Mouse (Mus musculus): Measurements from ENCODE around the gene Epb41l4b.

Epb41l4b gene

DNA sequence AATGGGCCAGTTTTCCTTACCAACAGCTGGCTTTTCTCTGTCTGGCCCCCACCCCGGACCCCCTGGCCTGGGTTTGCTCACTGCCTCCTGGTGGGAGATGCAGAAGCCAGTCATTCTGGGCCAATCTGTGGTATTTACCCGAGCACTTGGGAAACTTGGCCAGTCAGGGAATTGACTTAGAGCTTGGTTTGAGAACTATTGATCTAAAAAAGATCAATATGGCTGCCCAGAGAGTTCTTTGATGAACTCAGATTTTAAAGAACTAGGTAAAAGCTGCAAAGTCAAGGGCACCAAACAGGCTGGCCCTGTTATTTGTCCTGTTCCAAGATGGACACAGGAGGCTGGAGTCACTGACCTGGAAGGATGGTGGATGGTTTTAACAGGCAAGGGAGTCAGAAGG, 84.6 kb downstream of the Epb41l4b start:
- DNase-seq: no peak

DNA sequence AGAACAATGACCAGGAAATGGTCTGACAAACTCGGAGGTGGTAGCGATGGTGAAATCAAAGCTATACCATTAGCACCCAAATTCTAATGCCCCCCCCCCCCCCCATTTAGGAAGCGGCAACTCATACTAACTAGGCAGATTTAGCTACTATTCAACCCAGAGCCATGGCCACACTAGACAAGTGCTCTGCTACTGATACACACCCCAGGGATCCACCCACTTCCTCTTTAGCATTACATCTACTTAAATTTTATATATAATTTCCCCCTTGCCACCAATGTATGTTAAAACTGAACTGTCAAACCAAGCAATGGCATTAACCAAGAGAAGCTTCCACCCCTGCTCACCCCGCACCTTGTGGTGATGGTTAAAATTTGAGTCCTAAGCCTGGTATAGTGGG, 85.6 kb downstream of the Epb41l4b start:
- DNase-seq: no peak

DNA sequence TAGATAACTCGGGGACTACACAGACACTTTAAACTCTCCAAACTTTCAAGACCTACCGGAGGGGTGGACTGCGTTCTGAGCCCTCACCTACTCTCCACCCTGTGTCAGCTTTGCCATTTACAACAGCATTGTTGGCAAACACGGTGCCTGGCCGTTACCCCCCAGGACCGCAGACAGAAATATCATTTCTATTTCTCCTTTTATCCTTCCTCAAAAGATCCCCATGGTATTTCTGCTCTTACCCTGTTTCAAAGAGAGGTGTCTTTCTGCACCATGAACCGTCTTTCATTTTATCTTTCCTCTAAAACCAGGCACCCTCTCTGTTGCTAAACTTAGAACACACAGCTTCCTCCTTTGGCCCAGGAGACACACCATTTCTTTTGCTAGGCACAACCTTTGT, 87.6 kb downstream of the Epb41l4b start:
- no peak for DNase-seq

DNA sequence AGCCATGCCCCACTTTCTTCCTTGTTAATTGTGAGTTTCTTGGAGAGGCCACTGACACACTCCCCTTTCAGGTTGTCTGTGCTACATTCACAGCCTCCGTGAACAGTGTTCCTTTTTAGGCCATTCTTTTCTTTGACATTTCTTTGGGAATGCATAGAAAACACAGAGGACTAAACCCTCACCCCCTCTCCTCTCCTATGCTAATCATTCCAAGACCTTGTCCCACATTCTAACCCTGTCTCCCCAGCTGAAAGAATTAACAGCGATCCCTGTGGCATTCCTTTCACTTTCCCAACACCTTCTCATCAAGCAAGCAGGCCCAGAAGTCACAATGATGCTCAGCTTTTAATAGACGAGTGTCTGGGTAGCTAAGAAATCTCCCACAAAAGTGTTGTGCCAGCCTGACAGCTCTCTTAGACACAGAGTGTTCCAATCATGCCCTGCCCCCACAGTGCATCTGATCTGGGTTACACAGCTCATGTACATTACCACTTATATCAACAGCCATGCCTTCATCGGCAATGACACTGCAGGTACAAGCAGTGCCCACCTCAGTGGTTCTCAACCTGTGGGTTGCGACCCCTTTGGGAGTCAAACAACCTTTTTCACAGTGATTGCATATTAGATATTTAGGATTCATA, 93.8 kb downstream of the Epb41l4b start:
- DNase-seq: no peak

DNA sequence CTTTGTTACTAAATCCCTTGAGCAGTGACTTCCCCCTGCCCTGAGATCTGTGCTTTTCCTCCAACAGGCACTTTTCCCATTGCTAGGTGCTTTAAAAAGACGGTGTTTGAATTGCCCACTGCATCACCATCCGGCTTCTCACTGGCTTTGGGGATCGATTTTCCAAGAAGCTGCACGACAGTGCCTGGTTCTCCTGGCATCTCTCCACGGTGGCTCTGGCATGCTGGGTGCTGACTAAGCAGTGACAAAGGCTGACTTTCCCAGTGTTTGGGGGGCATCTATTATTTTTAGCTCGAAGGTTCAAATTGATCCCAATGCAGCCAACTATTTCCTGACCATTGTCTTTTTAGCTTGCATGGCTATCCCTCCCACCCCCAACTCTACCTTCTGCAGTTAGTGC, 94.7 kb downstream of the Epb41l4b start:
- DNase-seq: no peak

DNA sequence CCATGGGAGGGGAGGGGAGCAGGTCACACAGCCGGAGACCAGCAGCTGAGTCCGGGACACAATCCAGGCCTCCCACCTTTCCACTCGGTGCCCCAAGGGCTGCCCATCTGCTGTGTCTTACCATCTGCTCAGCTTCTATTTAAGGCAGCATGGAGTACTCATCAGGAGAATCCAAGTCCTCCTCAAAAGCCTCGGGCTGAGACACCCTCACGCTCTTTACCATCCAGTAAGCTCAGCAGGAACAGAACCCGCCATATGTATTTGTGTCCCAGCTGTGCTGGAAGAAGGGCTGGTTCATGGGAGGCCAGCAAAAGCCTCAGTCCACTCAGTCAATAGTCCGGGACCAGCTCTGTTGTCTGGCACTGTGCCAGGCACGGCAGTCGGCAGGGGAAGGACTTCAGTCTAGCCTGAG, 97.1 kb downstream of the Epb41l4b start:
- DNase-seq: no peak

DNA sequence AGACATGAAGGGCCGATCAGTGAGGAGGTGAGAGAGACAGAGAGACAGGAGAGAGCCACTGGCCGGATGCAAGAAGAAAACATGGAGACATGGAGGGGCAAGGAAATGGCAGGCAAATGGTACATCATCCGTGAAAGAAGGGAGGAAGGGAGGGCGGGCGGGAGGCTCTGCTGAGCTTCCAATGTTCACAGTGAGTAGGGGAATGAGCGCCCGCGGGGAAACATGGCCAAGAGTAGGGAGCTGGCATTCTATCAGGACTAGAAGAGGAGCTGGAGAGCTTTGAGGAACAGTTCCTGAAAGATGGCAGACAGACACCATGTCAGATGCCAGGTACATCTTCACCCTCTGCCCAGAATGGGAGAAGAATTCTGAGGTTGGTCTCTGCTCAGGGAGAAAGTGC, 99.6 kb downstream of the Epb41l4b start:
- no peak for DNase-seq

DNA sequence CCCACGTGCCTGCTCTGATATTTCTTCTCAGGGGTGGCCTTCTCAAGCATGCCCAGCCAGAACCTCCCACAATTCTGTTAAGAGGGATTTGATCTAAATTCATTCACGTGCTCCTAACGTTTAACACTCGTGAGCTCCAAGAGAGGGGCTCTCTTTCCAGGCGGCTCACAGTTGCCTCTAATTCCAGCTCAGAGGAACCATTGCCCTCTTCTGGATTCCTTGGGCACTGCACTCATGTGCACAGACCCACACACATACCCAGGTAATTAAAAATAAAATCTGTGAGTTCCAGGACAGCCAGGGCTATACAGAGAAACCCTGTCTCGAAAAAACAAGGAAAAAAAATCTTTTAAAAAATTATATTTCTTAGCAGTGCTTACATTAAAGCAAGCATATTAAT, 101.6 kb downstream of the Epb41l4b start:
- DNase-seq: no peak

DNA sequence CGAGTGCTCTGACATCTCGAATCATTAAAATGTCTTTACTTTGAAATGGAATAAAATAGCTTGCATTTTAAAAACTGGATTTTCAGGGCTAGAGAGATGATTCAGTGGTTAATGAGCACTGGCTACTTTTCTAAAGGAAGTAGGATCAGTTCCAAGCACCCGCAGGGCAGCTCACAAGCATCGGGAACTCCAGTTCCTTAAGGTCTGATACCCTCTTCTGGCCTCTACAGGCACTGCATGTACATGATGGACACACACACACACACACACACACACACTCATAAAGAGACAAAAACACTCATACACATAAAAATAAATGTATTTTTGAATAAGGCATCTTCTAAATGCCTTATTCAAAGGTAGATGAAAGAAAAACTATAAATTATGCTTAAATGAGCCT, 102.0 kb downstream of the Epb41l4b start:
- DNase-seq: no peak

DNA sequence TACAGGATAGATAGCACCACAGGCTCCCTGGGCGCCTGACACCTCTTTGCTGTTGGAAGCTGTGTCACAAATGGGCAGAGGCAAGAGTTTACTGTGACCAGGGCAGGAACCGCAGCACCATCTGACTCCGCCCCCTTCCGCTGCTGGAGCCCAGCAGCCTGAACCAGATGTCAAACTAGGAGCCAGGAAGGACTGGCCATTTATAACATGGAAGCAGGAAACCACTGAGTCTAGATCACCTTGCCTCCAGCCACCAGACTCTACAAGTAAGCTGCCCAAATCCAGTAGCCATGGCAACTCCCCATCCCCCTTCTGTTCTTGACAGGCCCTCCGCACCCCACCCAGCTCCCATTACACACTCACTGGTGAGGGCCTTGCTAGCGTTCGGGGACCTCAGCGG, 102.8 kb downstream of the Epb41l4b start:
- DNase-seq: no peak

DNA sequence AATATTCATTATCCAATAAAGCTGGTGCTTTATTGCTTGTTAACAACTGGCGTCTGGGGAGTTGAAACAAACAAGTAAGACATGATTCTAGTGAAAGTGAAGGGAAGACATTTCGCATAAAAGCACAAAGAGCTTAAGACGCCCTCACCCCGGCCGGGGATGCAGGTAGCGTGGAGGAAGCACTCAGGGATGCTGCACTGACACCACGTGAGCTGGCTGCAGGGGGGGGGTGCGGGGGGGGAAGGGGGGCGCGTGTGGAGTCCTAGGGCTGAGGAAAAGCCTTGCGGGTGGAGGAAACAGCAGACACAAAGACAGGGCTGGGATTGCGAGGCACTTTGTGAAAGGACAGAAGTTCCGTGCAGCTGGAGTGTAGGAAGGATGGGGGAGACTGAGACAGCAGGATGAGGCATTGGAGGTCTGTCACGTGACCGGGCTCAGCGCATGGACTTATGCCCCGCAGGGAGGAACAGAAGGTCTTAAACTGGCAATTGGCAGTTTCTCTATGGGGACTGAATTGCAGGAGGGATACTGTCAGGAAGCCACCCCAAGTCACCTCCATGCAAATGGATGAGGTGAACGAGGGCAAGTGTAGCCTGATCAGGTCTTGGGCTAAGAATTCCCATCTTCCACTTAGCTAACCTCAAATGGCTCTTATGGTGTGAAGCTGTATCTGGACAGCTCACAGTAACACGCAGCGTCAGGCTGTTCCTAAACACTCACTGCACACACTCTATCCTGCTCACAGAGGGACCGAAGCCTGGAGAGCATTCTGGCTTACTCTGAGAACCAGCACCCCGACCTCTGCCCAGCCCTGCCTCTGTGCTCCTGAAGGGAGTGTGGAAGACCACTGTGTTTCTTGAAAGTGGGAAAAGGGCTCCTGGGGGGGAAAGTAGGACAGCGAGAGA, 103.9 kb downstream of the Epb41l4b start:
- no peak for DNase-seq

DNA sequence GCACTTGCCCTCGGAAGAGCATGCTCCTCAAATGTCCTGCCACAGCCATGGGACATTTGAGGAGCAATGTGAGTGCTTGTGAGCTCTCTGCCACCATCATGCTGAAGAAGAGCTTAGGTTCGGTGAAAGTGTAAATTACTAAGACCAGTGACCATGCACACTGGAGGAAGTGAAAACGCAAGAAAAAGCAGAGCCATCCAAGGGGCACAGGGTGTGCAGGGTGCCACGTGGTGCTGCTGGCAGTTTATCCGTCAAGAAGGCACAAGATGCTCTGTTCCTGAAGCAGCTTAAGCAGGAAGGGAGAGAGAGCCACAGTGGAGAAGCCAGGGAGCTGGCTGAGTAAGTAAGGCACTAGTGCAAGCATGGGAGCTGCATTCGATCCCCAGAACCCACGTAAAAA, 105.7 kb downstream of the Epb41l4b start:
- DNase-seq: no peak

DNA sequence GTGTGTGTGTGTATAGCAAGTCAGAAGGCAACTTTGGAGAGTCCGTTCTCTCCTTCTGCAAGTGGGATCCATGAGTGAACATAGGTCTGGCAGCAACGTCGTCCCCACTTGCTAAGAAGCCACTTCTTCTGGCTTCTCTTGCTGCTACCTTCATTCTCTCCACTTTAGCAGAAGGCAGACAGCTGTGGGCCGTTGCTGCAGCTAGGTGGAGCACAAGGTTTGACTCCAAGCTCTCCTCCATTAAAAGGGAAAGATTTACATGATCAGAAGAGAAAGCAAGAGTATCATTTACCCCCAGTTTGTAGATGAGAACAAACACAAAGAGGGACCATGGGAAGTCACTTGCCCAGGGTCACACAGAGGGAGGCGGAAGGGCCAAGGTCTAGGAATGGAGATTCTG, 109.1 kb downstream of the Epb41l4b start:
- DNase-seq: no peak

DNA sequence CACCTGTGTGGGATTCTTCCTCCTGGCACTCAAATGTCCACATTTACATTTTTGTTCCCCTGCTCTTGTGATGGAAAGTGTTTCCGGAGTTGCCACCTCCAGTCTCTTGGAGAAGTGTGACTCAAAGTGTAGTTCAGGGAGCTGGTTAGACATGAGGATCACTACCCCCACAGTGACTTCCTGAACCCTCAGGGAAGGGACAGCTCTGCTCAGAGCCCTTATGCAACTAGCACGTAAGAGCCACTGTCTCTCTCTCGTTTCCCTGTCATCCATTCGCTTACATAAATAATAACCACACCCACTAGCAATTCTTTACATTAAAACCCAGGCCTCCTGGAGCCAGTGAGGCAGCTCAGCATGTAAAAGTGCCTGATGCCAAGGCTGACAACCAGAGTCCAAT, 111.8 kb downstream of the Epb41l4b start:
- DNase-seq: no peak

DNA sequence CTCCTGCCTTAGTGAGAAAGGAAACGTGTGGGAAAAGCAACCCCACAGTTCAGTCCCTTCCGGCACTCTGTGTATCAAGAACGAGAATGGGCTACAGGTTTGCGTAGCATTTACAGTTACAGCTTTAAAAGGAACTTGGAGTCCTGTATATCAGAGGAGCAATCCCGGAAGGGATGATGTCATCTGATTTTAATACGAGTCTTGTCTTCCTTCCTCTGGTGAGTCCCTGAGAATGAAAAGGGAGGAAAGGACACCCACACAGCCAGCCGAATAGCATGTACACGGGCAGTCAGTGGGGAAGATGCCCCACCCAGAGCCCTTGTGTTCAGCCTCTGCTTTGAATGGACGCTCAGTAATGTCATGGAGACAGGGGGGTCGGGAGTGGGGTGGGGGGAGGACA, 115.3 kb downstream of the Epb41l4b start:
- DNase-seq: no peak

DNA sequence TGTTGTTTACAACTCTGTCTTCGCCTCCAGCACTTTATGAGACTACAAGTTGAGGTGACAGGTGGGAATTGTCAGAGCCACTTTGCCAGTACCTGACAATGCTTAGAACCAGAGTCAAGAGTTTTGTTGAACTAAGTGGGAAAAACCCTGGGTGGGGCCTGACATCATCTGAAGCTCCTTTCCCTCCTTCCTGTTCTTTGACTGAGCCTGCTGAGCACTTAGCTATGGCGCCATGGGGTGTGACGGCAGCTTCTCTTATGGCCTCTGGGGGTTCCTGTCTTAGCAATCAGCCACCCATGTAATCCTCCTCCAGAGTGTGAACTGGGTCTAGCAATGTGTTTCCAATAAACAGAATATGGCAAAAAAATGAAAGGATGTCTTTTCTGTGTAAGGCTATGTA, 119.7 kb downstream of the Epb41l4b start:
- no peak for DNase-seq

DNA sequence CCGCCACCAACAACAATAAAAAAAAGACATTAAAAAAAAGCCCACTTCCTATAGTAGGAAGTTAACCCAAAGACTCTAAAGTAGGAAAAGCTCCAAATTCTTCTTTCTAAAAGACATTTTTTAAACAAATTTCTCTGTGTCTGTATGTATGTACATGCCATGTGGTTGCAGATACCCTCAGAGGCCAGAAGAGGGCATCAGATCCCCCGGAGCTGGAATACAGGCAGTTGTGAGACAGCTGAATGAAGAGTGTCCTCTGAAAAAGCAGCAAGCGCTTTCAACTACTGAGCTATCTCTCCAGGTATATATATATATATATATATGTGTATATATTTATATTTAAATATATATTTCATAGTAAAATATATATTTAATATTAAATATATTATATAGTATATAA, 121.9 kb downstream of the Epb41l4b start:
- DNase-seq: no peak

DNA sequence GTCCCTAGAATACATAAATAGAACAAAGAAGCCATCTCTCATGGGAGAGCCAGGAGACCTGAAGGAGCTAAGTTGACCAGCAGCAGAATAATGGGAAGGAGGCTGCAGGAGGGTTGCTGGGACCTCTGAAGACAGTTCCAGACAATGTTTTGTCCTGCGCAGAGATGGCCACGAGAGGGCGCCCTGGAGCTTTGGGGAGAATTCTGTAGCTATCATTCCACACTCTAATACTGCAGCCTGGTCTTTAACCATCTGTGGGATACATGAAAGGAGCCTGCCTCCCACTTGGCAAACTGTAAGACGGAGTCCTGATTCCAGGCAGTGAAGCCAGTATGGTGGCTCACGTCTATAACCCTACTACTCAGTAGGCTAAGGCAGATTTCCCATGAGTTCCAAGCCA, 126.0 kb downstream of the Epb41l4b start:
- DNase-seq: peak; percentile 29

DNA sequence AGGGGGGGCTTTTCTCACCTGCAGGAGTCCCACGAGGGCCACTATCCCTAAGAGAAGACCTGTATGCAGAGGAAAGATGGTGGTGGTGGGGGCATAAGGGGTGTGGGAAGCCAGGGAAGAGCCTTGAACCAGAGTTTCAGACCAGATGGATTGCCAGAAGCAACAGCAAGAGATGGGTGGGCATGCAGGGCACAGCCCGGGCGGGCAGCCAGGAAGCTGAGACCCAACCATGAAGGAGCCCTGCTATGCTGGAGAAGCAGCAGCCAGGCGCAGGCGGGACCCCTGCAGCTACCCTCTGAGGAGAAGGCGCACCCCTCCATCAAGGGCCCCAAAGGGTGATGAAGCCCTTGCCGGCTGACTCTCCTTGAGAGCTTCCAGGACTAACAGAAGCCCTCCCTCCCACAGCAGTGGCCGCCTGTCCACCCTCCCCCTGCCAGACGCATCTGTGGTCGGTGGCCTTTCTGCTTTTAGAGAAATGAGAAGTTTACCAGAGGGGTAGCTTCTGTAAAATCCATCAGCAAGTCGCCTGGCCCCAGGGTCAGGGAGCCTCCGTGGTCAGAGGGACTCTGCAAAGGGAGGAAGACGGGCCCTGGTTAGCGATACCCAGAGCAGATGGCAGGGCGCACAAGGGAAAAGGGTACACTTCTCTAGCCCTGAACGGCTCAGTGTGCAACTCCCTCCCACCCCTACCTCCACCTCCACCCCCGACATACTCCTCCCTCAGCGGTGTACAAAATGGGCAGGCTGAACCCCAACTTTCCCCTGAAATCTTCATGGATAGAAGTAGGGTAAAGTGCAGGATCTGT, 126.7 kb downstream of the Epb41l4b start:
- no peak for DNase-seq

DNA sequence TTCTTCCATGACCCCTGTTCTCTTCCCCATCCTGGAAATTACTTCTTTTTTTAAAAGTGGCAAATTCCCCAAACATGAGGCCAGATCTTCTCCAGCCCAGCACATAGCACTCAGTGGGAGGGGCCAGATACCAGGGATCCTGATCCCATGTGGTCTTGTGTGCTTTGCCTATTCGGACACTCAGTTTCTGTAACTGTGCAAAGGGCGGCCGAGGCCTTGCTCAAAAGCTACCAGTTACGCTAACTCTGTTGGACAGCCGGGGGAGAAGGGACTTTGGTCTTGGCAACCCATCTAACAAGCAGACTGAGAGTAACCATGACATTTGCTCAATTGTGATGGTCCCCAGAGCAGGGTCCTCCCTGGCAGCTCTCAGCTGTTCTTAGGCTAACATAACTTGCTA, 128.2 kb downstream of the Epb41l4b start:
- no peak for DNase-seq

DNA sequence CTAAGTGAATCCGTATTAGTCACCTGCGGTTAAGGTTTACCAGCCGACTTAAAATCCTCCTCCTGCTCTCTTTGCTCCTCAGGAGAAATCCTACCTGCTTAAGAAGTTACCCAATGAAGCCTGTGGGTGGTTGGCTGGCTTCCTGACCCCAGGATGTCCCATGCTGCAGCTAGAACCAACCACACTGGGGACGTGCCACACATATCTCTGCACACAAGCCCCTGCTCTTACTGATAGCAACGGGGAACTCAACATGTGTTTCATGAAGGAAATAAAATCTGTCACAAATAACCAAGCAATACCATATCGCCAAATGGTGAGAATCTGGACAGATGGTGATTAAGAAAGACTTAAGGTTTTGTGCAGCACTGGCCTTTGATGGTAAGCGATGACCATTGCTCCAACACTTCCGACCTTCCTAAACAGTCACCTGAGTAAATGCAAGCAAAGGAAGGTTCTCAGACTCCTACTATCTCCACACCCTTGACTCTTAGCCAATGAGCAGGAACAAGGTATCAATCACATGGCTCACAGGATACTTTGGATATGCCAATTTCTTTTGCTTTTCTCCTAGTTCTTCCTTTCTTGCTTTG, 131.7 kb downstream of the Epb41l4b start:
- DNase-seq: no peak

DNA sequence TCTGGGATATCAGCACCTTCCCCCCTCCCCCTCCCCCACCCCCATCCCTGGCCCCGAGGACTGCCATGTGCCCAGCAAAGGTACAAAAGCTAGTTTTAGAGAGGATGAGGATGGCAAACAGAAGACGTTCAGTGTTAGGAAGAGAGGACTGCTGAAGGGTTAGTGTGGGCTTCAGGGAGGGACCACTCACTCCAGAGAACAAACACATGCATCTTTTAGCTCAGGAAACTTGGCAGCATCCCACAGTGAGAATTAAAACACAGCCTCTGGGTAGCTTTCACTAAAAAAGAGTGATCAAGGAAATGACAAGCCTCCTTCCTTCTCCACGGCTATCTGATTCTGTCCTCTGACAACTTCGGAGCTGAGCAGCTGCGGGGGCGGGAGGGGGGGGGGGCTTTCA, 132.3 kb downstream of the Epb41l4b start:
- no peak for DNase-seq

DNA sequence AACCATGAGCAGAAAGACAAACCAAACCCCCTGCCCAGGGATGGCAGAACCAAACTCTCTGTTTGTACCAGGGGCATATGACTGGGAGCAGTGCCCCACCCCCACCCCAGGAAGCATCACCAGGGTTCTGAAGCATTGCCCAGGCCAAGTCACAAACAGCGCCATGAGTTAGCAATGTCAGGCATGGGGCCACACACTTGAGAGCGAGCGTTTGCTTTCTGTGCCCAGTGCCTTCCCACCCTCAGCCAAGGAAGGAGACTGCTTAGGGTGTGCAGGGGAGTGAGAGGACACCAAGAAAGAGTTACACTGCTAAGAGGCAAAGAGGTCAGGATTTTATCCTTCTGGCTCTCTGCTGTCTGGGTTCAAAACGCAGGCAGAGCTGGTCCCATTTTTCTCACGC, 132.8 kb downstream of the Epb41l4b start:
- no peak for DNase-seq

All from kidney, adult 11 months (tissue).